15 mouse cellular contexts compared by ENCODE assay signal in genomic region chr13:34983479-34983878, GRCm38 (mm10). TPM values are rescaled to one million over a fixed set of nuclear protein-coding genes. Genes with fewer than 3 reads are reported as not detected.
"Had no signal": no experiment of that assay in that cellular context is flagged by ENCODE, and none has a peak within 500 bp of the region (broad histone marks: within the 10 kb centered on the region; RNA-seq: fewer than 3 reads in every experiment).

No protein-coding gene starts in this region.

RNA-seq across cellular contexts. Expression of gene Eci3, which starts 19.9 kb away (rescaled TPM):
- total RNA-seq: midbrain, postnatal 0 days had no signal
- polyA plus RNA-seq: myocyte had no signal

RNA-seq across cellular contexts. Expression of gene 4933417A18Rik, which starts 59.3 kb away (rescaled TPM):
- total RNA-seq: midbrain, postnatal 0 days had no signal
- polyA plus RNA-seq: liver, embryonic 16.5 days; lung, embryonic 14.5 days; lung, embryonic 16.5 days; midbrain, embryonic 11.5 days; midbrain, embryonic 13.5 days; midbrain, embryonic 15.5 days; midbrain, postnatal 0 days; myocyte; neural tube, embryonic 11.5 days; neural tube, embryonic 13.5 days; neural tube, embryonic 15.5 days; small intestine, adult 2 months; stomach, embryonic 14.5 days; stomach, embryonic 16.5 days; thymus, postnatal 0 days had no signal

RNA-seq across cellular contexts. Expression of gene Fam217a, which starts 59.4 kb away (rescaled TPM):
- polyA plus RNA-seq: myocyte; small intestine, adult 2 months had no signal
